Mouse (Mus musculus) heart, postnatal 4 days (tissue): Measurements from ENCODE around the gene Myh2. TPM values are rescaled to one million over a fixed set of nuclear protein-coding genes. Genes with fewer than 3 reads are reported as not detected.

Source experiments
- DNase-seq: peaks from one replicate; pipeline ENCODE4 v3.0.0; 2021
- total RNA-seq, 2 experiments: library from RNA; stranded (reverse); gene quantifications; 2 replicates each; pipeline ENCODE4 v1.2.3; 2021

Myh2 gene
- under 1 TPM in 1 of 2 experiments, not detected in 1; 0.65 TPM for total RNA-seq

DNA sequence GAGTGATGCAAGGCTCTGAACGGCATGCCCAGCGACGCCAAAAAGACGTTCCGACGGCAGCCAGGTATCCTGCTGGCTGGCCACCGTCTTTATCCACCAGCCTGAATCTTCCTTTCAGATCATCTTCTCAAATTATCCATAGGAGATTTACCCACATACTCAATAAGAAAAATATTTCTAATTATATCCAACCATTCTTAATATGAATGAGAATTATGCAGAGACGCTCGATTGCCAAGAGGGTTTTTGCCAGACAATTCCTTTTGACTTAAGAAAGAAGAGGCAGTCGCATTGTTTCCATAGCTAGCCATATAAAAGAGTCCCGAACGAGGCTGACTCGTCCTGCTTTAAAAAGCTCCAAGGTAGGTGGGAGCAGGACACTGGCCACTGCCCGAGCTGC is at the start of gene Myh2:
Myh2 (plus strand) TSS at position 301 of the 400 bp plus-strand sequence.
- no peak for DNase-seq

GRCm38 (mm10) chr11:67124943-67125342 is 45.9 kb upstream of the Myh2 start:
- no peak for DNase-seq

GRCm38 (mm10) chr11:67125361-67125760 is 45.5 kb upstream of the Myh2 start:
- no peak for DNase-seq

DNA sequence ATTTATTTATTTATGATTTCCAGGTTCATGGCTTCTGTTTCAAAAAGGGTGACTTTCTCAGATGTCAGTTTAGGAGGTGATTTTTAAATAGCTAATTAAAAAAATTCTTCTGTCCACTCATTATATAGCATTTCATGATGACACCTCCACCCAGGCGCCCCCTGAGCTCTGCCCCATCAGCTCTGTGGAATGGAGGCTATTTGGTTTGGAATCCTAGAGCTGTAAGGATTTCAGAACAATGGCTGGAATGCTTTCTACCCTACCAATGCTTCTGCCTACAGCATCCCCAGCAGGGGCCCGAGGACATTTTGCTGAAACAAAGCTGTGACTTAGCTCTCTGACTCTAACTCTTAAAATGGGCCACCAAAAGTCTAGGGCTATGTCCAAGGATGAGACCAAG is 37.3 kb upstream of the Myh2 start:
- no peak for DNase-seq

DNA sequence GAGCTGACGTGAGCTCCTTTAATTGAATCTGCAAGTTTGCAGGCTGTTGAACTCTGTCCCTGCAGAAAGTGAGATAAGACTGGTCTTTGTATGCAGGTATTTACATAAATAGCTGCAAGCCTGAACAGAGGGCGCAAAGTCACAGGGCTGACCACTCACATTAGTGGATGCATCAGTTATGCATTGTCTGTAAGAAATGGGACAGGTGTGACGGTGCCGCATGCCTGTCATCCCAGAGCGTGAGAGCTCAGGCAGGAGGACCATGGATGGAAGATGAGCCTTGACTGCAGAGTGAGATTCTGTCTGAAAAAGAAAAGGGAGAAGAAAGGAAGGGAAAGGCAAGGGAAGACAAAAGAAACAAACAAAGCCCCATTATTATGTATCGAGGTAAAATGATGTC is 36.2 kb upstream of the Myh2 start:
- DNase-seq, result no peak

GRCm38 (mm10) chr11:67135532-67135931 is 35.3 kb upstream of the Myh2 start:
- no peak for DNase-seq

GRCm38 (mm10) chr11:67139556-67139955 is 31.3 kb upstream of the Myh2 start:
- no peak for DNase-seq

DNA sequence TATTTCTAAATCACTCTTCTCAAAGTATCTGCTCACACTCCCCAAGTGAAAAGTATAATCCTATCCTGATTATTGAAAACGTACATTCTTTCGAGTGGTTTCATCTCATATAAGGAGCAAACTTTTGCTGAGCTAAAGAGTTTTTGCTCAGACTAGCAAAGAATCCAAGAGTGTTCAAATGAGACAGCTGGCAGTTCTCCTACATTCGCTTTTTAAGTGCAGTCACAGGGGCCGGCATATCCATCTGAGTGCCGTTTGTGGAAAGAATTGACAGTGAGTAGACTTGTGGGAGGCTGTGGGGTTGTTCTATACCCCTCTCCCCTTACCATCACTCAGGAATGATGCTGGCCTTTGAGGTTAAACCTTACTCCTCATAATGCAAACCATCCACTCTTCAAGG is 30.7 kb upstream of the Myh2 start:
- DNase-seq, result no peak

GRCm38 (mm10) chr11:67141031-67141430 is 29.8 kb upstream of the Myh2 start:
- DNase-seq, result no peak

- DNase-seq, result no peak
Observed at GRCm38 (mm10) chr11:67142047-67142446, 28.8 kb upstream of the Myh2 start.

- no peak for DNase-seq
Observed at GRCm38 (mm10) chr11:67143065-67143464, 27.8 kb upstream of the Myh2 start.

GRCm38 (mm10) chr11:67143863-67144498 is 26.8 kb upstream of the Myh2 start:
- DNase-seq, result no peak

DNA sequence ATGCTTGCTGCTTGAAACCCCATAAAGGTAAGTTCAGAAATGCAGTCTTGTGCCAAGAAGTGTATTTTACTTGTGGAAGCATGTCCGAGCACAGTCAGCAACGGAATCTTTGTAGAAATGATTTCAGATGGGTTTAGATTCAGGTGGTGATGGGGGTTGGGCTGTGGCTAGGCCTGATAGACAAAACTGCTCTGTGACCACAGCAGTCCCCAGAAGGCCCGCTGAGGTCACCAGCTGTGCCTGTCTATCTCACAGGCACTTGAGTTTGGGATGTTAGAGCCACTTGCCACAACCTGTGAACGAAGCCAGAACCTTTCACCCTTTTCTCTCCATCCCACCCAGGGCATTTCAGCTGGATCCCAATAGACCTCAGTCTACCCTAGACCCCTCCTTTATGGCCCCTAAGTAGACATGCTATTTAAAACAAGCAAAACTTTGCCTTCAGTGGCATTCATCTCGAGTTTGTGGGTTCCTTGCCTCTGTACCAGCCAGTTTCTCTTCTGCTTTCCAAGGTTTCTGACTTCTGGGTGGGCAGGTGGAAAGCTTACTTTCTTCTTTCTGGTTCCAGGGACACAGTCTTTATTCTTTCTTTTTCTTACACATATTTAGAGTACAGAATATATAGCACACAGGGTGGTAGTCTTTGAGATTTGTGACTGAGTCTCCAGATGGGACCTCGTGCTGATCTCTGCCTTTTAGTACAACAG is 26.1 kb upstream of the Myh2 start:
- no peak for DNase-seq

- no peak for DNase-seq
Observed at GRCm38 (mm10) chr11:67145482-67146408, 25.1 kb upstream of the Myh2 start.

DNA sequence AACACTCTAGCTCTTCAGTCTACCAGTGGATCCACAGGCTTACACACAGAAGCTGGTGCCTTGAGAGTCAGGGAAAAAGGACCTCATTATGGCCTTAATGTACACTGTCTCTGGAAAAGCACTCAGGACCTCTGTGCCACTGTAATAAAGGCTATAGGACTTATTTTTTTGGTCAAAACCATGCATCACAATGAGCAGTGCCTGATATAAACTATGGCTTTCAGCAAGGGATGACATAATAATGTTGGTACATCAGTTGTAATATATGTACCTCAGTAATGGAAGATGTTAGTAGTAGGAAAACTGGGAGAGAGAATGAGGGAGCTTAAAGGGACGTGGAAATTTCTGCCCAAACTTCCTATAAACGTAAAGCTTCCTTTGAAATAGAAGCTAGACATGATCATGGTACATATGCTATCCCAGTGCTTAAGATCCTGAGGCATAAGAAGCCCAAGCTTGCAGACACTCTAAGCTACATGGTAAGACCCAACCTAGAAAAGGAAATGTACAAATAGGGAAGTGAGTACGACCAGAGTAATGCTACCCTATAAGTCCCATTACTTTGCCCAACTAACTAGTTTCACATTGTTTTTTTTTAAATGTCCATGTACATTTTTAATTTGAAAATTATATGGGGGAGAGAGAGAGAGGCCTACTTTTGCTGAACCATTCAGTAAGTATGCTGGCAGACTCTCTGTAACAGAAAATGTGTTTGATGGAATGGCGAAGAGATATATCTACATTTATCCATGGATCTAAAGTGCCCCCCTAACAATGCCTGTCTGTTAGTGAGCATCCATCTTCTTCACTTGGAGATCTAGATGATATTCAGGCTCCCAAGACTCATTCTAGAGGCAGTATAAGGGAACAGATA is 24.2 kb upstream of the Myh2 start:
- no peak for DNase-seq

GRCm38 (mm10) chr11:67147283-67147921 is 23.4 kb upstream of the Myh2 start:
- DNase-seq, result no peak

DNA sequence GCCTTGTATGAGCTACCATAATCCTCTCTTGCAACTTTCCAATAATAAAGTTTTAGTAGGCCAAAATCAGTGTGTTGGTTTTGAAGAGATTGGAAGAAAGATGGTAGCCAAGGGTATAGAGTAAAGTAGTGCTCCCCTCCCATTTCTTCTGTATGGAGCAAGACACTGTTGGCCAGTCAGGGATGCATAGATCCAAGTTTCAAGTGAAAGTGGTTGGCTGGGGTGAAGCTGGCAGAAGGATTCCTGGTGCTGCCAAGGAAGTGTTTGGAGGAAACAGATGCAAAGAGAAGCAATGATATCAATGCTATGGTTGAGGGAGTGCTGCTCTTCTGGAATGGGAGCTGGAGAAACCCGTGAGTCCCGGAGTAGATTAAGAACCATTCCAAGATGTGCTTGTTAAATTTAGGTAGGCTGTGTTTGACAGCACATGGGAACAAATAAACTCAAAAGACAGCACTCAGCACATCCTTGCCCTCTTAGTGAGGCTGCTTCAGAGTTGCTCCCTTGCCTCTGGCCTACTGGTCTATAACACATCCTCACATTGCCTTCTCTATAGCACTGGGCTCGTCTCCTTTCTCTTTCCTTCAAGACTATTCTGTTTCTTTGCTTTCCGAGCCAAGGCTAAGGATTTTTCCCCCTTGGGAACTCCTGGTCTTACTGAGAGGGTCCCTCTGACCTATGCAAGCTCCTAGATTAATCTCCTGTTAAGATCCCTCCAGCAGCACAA is 22.4 kb upstream of the Myh2 start:
- no peak for DNase-seq

- no peak for DNase-seq
Observed at GRCm38 (mm10) chr11:67150237-67150636, 20.6 kb upstream of the Myh2 start.

- no peak for DNase-seq
Observed at GRCm38 (mm10) chr11:67151159-67151558, 19.7 kb upstream of the Myh2 start.

GRCm38 (mm10) chr11:67151651-67152630 is 18.9 kb upstream of the Myh2 start:
- no peak for DNase-seq
